Mouse (Mus musculus): Measurements from ENCODE around the gene Hacd1. TPM values are rescaled to one million over a fixed set of nuclear protein-coding genes. Genes with fewer than 3 reads are reported as not detected.
"Not testable (repeated sequence)": the region's sequence is repeated elsewhere in the genome, so short reads cannot be mapped to it uniquely, and the experiment has no call there.

Gene Hacd1
- total RNA-seq (2021): 100 to 1,000 TPM; 321 to 334 TPM
- long read RNA-seq, experiment 1, partial matches to known transcripts: 6 of 393 reads
- long read RNA-seq, experiment 1, other reads (novel, unspliced or antisense): 387 of 393 reads
- long read RNA-seq, experiment 2, partial matches to known transcripts: 4 of 419 reads
- long read RNA-seq, experiment 2, other reads (novel, unspliced or antisense): 414 of 419 reads

GRCm38 (mm10) chr2:14055566-14056331 is at the start of gene Hacd1:
Gene Hacd1, minus strand, starts transcription at chr2:14056135.
- intact Hi-C loops (cut with DNase I; ENCODE audit: low total_unique reads): no loop called here
- DNase-seq: peak; percentile 89

- intact Hi-C loops (cut with DNase I; ENCODE audit: low total_unique reads): no loop called here
- DNase-seq: no peak
Observed at GRCm38 (mm10) chr2:14103924-14104323, 48.0 kb upstream of the Hacd1 start.

- intact Hi-C loops (cut with DNase I; ENCODE audit: low total_unique reads): no loop called here
Observed at GRCm38 (mm10) chr2:14102603-14103002, 46.7 kb upstream of the Hacd1 start.

GRCm38 (mm10) chr2:14100533-14100932 is 44.6 kb upstream of the Hacd1 start:
- DNase-seq: no peak
- intact Hi-C loops (cut with DNase I; ENCODE audit: low total_unique reads): no loop called here

More at GRCm38 (mm10) chr2:14102603-14103002, 46.7 kb upstream of the Hacd1 start:
- DNase-seq: no peak

- intact Hi-C loops (cut with DNase I; ENCODE audit: low total_unique reads); DNase-seq: not testable (repeated sequence)
Observed at GRCm38 (mm10) chr2:14078527-14078926, 22.6 kb upstream of the Hacd1 start.

- DNase-seq: no peak
- intact Hi-C loops (cut with DNase I; ENCODE audit: low total_unique reads): no loop called here
Observed at GRCm38 (mm10) chr2:14074221-14074901, 18.4 kb upstream of the Hacd1 start.

GRCm38 (mm10) chr2:14073362-14074220 is 17.7 kb upstream of the Hacd1 start, which contains the start of gene Stam:
Gene Stam, plus strand, starts transcription at chr2:14074098.
- intact Hi-C loops (cut with DNase I; ENCODE audit: low total_unique reads): no loop called here
- peak; percentile 90 for DNase-seq

GRCm38 (mm10) chr2:14073008-14073361 is 17.1 kb upstream of the Hacd1 start:
- intact Hi-C loops (cut with DNase I; ENCODE audit: low total_unique reads): no loop called here
- no peak for DNase-seq

- DNase-seq: no peak
- intact Hi-C loops (cut with DNase I; ENCODE audit: low total_unique reads): no loop called here
Observed at GRCm38 (mm10) chr2:14070466-14070865, 14.5 kb upstream of the Hacd1 start.

GRCm38 (mm10) chr2:14069027-14069426 is 13.1 kb upstream of the Hacd1 start:
- intact Hi-C loops (cut with DNase I; ENCODE audit: low total_unique reads): no loop called here
- no peak for DNase-seq

GRCm38 (mm10) chr2:14065704-14066650 is 10.0 kb upstream of the Hacd1 start:
- DNase-seq: no peak
- intact Hi-C loops (cut with DNase I; ENCODE audit: low total_unique reads): no loop called here

- DNase-seq: peak; percentile 79
- intact Hi-C loops (cut with DNase I; ENCODE audit: low total_unique reads): no loop called here
Observed at GRCm38 (mm10) chr2:14055168-14055565, 768 bp downstream of the Hacd1 start.

- intact Hi-C loops (cut with DNase I; ENCODE audit: low total_unique reads): no loop called here
- no peak for DNase-seq
Observed at GRCm38 (mm10) chr2:14054716-14055115, 1.2 kb downstream of the Hacd1 start.

- DNase-seq: no peak
- intact Hi-C loops (cut with DNase I; ENCODE audit: low total_unique reads): no loop called here
Observed at GRCm38 (mm10) chr2:14054163-14054562, 1.8 kb downstream of the Hacd1 start.

GRCm38 (mm10) chr2:14053618-14054017 is 2.3 kb downstream of the Hacd1 start:
- intact Hi-C loops (cut with DNase I; ENCODE audit: low total_unique reads): no loop called here
- no peak for DNase-seq

GRCm38 (mm10) chr2:14048808-14049207 is 7.1 kb downstream of the Hacd1 start:
- no peak for DNase-seq
- intact Hi-C loops (cut with DNase I; ENCODE audit: low total_unique reads): loop anchor here (5.0 to 10.0 kb wide), 2 partner anchors 96 to 258 kb away; no protein-coding TSS in a partner anchor

- intact Hi-C loops (cut with DNase I; ENCODE audit: low total_unique reads): loop anchor here (5.0 to 10.0 kb wide), 2 partner anchors 96 to 259 kb away; no protein-coding TSS in a partner anchor
- peak; percentile 43 for DNase-seq
Observed at GRCm38 (mm10) chr2:14048381-14048780, 7.6 kb downstream of the Hacd1 start.

- no peak for DNase-seq
- intact Hi-C loops (cut with DNase I; ENCODE audit: low total_unique reads): loop anchor here (10.0 kb wide), 1 partner anchor 101 kb away; no protein-coding TSS in a partner anchor
Observed at GRCm38 (mm10) chr2:14043577-14044170, 12.3 kb downstream of the Hacd1 start.

All from gastrocnemius, postnatal 14 days (tissue).